Mouse (Mus musculus): ENCODE results near the gene Ttc16.

DNA sequence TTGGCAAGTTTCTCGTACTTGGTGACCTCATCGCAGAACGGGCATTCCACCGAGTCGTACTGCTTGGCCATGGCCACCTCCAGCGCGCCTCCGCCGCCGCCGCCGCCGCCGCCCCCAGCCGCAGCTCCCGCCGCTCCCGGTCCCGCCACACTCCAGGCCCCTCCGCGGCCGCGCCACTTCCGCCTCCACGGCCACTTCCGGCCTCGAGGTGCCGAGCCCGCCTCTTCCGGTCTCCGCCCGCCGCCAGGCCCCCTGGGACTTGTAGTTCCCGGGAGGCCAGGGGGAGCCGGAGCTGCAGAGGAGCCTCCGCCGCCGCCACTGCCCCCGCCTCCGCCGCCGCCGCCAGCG is 62.9 kb downstream of the Ttc16 start:
- TF ChIP-seq POLR2A (IDR thresholded peaks at IDR 0.05; ENCODE audit: borderline replicate concordance, insufficient read depth, low read length) (no peak; the same call in 1 of the 2 replicates), CTCF (IDR thresholded peaks at IDR 0.05; ENCODE audit: borderline replicate concordance, insufficient read depth, low read depth, low read length) (no peak)

All from cerebellum, adult 2 months (tissue).